Mouse (Mus musculus) lung, embryonic 16.5 days (tissue): ENCODE measurements at regions not wholly inside any gene's neighbourhood (a gene's known extent, or its start where the extent isn't known, plus 50 kb on each side); places are given as distances from the start of the nearest gene placed in this dataset.

ENCODE experiments used
- ATAC-seq: fragments of 200-750 bp; cut with Nextera tagmentation; 2 replicates; pipeline ENCODE4 v1.8.0; 2017; ENCODE audit warnings: low read depth, mild to moderate bottlenecking, moderate library complexity
- H3K27ac ChIP-seq: fragments of 300-500 bp; sonication (generic); 2 replicates; pipeline ENCODE4 v1.5.1; 2014; ENCODE audit warnings: mild to moderate bottlenecking, control low read depth, low read length
- H3K27me3 ChIP-seq: fragments of 300-500 bp; sonication (generic); 2 replicates; pipeline ENCODE4 v1.6.1; 2014; ENCODE audit warnings: low read depth, low read length, mixed read lengths; ENCODE audit not compliant: control insufficient read depth, insufficient read depth
- H3K36me3 ChIP-seq: fragments of 300-500 bp; sonication (generic); 2 replicates; pipeline ENCODE4 v1.6.1; 2014; ENCODE audit warnings: low read length; ENCODE audit not compliant: control insufficient read depth, insufficient read depth
- H3K4me1 ChIP-seq: fragments of 300-500 bp; sonication (generic); replicated peaks from 2 replicates; pipeline ENCODE4 v1.6.1; 2014; ENCODE audit warnings: low read length, mixed read lengths; ENCODE audit not compliant: control insufficient read depth, insufficient read depth
- H3K4me2 ChIP-seq: fragments of 300-500 bp; sonication (generic); 2 replicates; pipeline ENCODE4 v1.6.1; 2014; ENCODE audit warnings: low read depth, low read length, control low read depth
- H3K4me3 ChIP-seq: fragments of 300-500 bp; sonication (generic); 2 replicates; pipeline ENCODE4 v1.5.1; 2014; ENCODE audit warnings: mild to moderate bottlenecking, low read length, control low read depth
- H3K9ac ChIP-seq: fragments of 300-500 bp; sonication (generic); 2 replicates; pipeline ENCODE4 v1.6.1; 2014; ENCODE audit warnings: low read length, control low read depth
- H3K9me3 ChIP-seq: fragments of 300-500 bp; sonication (generic); 2 replicates; pipeline ENCODE4 v1.6.1; 2016; ENCODE audit warnings: low read length; ENCODE audit not compliant: control insufficient read depth
- WGBS: fragments of 180-500 bp; shearing (Covaris S2); extraction: QIAGEN DNeasy Blood & Tissue Kit; methylation state at CpG from one replicate; pipeline ENCODE4 v1.1.7; 2014; 5-methylcytosine and 5-hydroxymethylcytosine counted together

GRCm38 (mm10) chr6:51329070-51329995, 103.1 kb upstream of the Nfe2l3 start:
- Histone ChIP-seq H3K36me3 (no peaks in the 10 kb centered on the region), H3K9me3 (no peaks in the 10 kb centered on the region), H3K4me2 (no peak overlapping the region), H3K27me3 (no peaks in the 10 kb centered on the region), H3K9ac (no peak overlapping the region), H3K4me1 (peaks cover 7% of the 10 kb centered on the region; the same call in 1 of the 2 replicates), H3K27ac (no peak overlapping the region), H3K4me3 (no peak overlapping the region)
- no peak for ATAC-seq
- WGBS = 79% methylated on average over 13 of the region's 13 CpGs

GRCm38 (mm10) chr6:51330069-51330706, 102.3 kb upstream of the Nfe2l3 start:
- no peak overlapping the region for H3K27ac ChIP-seq
- H3K27me3 ChIP-seq = no peaks in the 10 kb centered on the region
- H3K9ac ChIP-seq = no peak overlapping the region
- no peak for ATAC-seq
- H3K4me2 ChIP-seq = no peak overlapping the region
- WGBS = 49% methylated on average over 5 of the region's 5 CpGs
- peaks cover 8% of the 10 kb centered on the region; the same call in 1 of the 2 replicates for H3K4me1 ChIP-seq
- H3K4me3 ChIP-seq = no peak overlapping the region
- H3K36me3 ChIP-seq = no peaks in the 10 kb centered on the region
- no peaks in the 10 kb centered on the region for H3K9me3 ChIP-seq

DNA sequence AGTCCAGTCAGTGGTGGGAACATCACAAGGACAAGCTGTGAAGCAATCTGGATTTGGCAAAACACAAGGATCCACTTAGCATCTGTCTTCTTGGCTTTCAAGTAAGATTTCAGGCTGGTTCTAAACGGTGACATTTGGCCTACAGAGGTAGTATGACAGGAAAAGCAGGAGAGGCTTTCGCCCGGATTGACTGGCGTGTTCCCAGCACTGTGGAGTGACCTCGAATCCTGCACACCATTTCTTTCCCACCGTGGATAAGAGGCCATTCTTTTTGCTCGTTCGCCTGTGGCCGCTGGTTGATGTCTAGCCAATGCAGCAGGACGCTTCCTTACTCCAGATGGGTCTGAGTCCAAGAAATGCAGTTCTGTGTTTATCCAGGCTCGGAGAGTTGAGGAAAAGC, 99.6 kb upstream of the Nfe2l3 start:
- H3K27ac ChIP-seq = peak overlapping the region; percentile 50

DNA sequence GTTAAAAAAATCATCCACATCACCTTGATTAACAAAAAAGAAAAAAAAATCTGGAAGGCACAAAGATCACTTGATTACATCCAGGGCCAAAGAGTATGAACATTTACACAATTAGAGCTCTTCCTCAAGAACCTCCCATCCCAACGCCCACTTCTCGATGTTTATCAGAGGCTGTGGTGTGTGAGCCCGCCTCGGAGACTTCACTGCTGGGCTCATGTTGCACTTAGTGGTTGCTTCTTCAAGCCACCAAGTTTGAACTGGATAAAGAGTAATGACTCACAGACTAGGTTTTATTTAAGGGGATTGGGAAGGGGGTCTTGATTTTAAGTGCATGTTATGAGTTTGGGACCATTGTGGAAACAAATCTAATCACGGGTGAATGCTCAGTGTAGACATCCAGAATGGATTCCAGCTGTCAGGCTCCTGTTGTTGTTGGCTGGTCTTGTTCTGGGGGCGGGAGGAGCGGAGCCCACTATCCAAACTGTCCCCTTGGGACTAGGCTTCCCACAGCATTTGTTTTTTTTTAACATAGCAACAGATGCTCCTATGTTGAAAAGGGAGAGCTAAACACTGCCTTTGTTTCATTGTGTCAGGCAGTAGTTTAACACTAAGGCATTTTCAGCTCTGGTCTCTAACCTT, 98.6 kb upstream of the Nfe2l3 start:
- Histone ChIP-seq H3K27ac (peak overlapping the region; percentile 61), H3K27me3 (no peaks in the 10 kb centered on the region), H3K36me3 (no peaks in the 10 kb centered on the region), H3K9me3 (no peaks in the 10 kb centered on the region), H3K4me2 (peak overlapping the region; percentile 14; the same call in 1 of the 2 replicates), H3K4me1 (peaks cover 8% of the 10 kb centered on the region; the same call in 1 of the 2 replicates), H3K9ac (no peak overlapping the region), H3K4me3 (no peak overlapping the region)
- WGBS = 33% methylated on average over 7 of the region's 7 CpGs
- ATAC-seq = peak; percentile 71

More for the DNA sequence above, 99.6 kb upstream of the Nfe2l3 start:
- no peak overlapping the region for H3K4me3 ChIP-seq
- H3K9me3 ChIP-seq = no peaks in the 10 kb centered on the region
- H3K9ac ChIP-seq = no peak overlapping the region
- no peak overlapping the region; the same call in 1 of the 2 replicates for H3K4me2 ChIP-seq
- no peaks in the 10 kb centered on the region for H3K27me3 ChIP-seq
- H3K4me1 ChIP-seq = peaks cover 8% of the 10 kb centered on the region; the same call in 1 of the 2 replicates
- no peaks in the 10 kb centered on the region for H3K36me3 ChIP-seq
- 57% methylated on average over 11 of the region's 11 CpGs for WGBS
- ATAC-seq = no peak

GRCm38 (mm10) chr6:51335314-51335713, 97.2 kb upstream of the Nfe2l3 start:
- Histone ChIP-seq H3K4me3 (no peak overlapping the region), H3K4me1 (peaks cover 8% of the 10 kb centered on the region; the same call in 1 of the 2 replicates), H3K36me3 (no peaks in the 10 kb centered on the region), H3K4me2 (no peak overlapping the region), H3K9me3 (no peaks in the 10 kb centered on the region), H3K27me3 (no peaks in the 10 kb centered on the region), H3K27ac (no peak overlapping the region), H3K9ac (no peak overlapping the region)
- ATAC-seq = peak; percentile 60; the same call in 1 of the 2 replicates
- WGBS = 74% methylated on average over 5 of the region's 5 CpGs

DNA sequence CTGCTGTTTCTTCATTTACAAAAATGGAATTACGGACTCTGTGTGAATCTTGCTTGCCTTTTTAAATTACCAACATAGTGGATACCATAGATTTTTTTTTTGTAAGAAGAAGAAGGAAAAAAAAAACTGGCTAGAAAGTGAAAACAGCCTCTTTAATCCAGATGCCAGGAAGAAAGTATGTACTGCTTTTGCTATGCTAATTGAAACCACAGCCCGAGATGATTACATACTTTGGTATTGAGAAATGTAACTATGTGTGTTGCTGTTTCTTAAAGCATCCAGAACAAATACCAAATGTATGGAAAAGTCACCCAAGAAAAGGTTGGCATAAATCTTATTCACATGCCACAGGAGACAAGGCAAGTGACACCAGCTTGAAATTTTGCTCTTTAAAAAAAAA, 93.2 kb upstream of the Nfe2l3 start:
- H3K27me3 ChIP-seq = no peaks in the 10 kb centered on the region
- peaks cover 1% of the 10 kb centered on the region; the same call in 1 of the 2 replicates for H3K4me1 ChIP-seq
- H3K9me3 ChIP-seq = no peaks in the 10 kb centered on the region
- no peak overlapping the region for H3K9ac ChIP-seq
- no peak overlapping the region for H3K4me2 ChIP-seq
- no peak for ATAC-seq
- H3K36me3 ChIP-seq = no peaks in the 10 kb centered on the region
- no peak overlapping the region for H3K4me3 ChIP-seq
- no peak overlapping the region for H3K27ac ChIP-seq
- 75% methylated on average over 2 of the region's 2 CpGs for WGBS

- no peaks in the 10 kb centered on the region for H3K9me3 ChIP-seq
- H3K4me3 ChIP-seq = no peak overlapping the region
- H3K4me2 ChIP-seq = no peak overlapping the region
- no peak for ATAC-seq
- H3K27me3 ChIP-seq = no peaks in the 10 kb centered on the region
- H3K9ac ChIP-seq = no peak overlapping the region
- no peak overlapping the region for H3K27ac ChIP-seq
- no peaks in the 10 kb centered on the region; the same call in 1 of the 2 replicates for H3K4me1 ChIP-seq
- H3K36me3 ChIP-seq = no peaks in the 10 kb centered on the region
- WGBS = 53% methylated on average over 9 of the region's 9 CpGs
Observed at GRCm38 (mm10) chr6:51347721-51348120, 84.7 kb upstream of the Nfe2l3 start.

GRCm38 (mm10) chr6:51349771-51350170, 82.7 kb upstream of the Nfe2l3 start:
- no peaks in the 10 kb centered on the region for H3K36me3 ChIP-seq
- no peak overlapping the region for H3K9ac ChIP-seq
- H3K4me1 ChIP-seq = no peaks in the 10 kb centered on the region; the same call in 1 of the 2 replicates
- no peaks in the 10 kb centered on the region for H3K27me3 ChIP-seq
- H3K27ac ChIP-seq = no peak overlapping the region
- no peak overlapping the region for H3K4me3 ChIP-seq
- no peaks in the 10 kb centered on the region for H3K9me3 ChIP-seq
- 56% methylated on average over 3 of the region's 3 CpGs for WGBS
- no peak overlapping the region for H3K4me2 ChIP-seq
- ATAC-seq = no peak

DNA sequence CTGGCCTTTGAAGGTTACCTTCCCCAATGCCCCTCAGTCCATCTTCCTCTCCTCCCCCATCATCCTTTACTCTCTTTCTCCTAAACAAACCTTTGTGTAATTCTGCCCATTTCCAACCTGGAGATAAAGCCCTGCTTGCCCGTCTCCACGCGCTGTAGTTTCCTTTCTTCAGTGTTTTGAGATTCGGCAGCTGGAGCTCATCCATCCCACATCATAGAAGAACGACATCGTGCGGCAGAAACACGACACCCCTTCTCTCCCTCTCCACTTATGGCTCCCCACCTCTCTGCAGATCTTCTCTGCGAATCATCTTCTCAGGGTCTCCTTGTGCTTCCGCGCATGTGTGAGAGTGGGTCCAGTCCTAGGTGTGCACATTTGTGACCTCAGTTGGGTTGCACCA, 77.4 kb upstream of the Nfe2l3 start:
- ATAC-seq = peak; percentile 45; the same call in 1 of the 2 replicates
- Histone ChIP-seq H3K4me2 (no peak overlapping the region), H3K27ac (no peak overlapping the region), H3K9ac (no peak overlapping the region), H3K9me3 (no peaks in the 10 kb centered on the region), H3K4me3 (no peak overlapping the region), H3K27me3 (no peaks in the 10 kb centered on the region), H3K4me1 (no peaks in the 10 kb centered on the region), H3K36me3 (no peaks in the 10 kb centered on the region)
- WGBS = 43% methylated on average over 11 of the region's 11 CpGs
